Mouse (Mus musculus): ENCODE data around the gene Il2rg. TPM values are rescaled to one million over a fixed set of nuclear protein-coding genes. Genes with fewer than 3 reads are reported as not detected.

The Il2rg gene
- 556 to 625 TPM (median 571 TPM) in 4 replicates for total RNA-seq (2023)

DNA sequence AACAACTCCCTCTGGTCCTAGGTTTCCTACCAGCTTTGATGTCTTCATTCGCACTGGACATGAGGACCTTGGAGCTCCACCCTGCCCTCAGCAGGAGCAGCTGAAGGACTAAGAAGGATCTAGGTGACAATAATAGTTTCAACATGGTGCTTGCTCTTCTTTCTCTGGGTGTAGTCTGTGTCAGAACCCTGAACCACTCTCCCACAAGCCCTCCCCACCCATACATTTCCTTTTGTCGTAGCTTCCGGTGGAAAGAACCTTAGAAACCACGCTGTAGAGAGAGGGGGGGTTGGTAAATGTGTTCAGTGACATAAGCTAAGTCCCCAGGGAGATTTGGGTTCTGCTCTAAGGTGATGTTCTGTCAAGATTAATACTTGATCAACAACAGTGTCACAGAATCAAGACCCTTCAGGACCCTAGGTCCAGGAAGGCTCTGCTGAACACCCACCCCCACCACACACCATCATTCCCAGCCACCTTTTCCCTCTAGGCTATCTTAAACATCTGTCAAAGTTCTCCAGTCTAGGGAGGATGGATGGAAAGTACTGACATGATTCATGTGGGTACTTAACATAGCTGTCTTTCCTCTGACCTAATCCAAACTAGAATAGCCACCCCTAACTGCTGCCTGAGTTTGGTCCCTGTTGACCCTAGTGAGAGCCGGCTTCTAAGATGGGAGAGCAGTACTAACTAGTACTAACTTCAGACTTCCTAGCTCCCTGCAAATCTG is at the start of gene Il2rg:
Il2rg (minus strand) TSS at position 231 of the 730 bp plus-strand sequence.

DNA sequence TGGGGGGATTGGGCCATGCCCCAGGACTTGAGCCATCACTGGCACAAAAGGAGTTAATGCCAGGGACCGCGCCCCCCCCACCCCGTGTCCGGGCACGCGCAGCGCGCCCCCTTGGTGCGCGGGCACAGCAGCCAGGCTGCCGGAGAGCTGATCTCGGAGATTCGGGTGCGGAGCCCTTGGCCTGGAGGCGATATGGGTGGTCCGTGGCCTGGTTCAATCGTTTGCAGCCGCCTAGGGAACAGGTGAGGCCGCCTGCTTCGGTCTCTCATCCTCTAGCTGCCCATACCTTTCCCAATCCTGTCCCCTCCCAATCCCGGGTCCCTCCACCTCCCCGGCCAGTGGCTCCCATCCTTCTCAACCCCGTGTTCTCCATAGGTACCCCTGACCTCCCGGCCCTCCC is 31.0 kb upstream of the Il2rg start, which contains the start of gene Nlgn3:
Nlgn3 (plus strand) TSS at position 114 of the 400 bp plus-strand sequence.

DNA sequence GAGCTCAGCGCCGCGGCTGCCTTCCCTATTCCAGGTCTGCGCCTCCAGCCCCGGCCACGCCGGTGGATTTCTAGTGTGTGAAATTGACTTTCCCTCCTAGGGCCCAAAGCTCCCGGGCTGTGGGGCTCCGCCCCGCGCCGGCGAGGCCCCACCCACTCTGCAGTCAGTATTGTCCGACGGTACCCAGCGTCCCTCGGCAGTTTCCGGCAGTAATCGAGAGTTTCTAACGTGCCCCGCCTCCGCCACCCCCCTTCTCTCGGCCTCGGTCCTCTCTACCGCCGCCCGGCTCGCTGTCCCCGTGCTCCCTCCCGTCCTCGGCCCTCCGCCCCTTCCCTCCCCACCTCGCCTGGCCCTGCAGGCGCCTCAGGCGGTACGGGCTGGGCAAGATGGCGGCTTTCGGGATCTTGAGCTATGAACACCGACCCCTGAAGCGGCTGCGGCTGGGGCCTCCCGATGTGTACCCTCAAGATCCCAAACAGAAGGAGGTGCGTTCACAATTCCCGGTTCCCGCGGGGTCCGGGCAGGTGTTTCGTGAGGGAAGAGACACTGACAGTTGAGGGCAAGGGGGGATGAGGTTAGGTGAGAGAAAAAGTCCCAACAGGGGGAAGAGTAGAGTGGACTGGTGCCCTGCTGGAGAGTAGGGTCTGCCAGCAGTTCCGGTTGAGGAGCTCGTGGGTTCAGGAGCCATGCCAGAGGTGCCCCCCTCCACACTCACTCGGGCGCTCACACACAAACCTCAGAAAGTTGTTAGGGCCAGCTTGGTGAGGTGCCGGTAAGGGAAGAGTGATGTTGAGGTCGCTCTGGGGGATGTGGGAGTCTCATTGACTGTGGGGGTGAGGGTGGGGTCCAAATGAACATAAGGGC is 6.1 kb upstream of the Il2rg start, which contains the start of gene Med12:
Med12 (plus strand) TSS at position 156 of the 864 bp plus-strand sequence.

DNA sequence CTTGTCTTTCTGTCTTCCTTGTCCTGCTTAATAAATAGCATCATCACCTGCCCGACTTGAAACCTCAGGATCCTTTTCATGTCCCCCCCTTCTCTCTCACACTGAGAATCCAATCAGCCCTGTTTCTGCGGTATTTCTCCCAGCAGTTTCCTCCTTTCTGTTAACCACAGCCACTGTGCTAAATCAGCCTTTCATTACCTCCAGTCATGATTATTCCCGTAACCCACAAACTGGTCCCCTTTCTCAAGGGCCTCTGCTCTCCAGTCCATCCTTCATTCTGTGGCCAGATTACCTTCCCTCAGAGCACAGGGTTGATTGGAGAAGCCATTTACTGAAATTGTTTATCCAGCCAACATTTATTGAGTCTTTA is 685 bp upstream of the Il2rg start, which contains the start of gene Gm20489:
Gm20489 (minus strand) TSS at position 269 of the 370 bp plus-strand sequence.

DNA sequence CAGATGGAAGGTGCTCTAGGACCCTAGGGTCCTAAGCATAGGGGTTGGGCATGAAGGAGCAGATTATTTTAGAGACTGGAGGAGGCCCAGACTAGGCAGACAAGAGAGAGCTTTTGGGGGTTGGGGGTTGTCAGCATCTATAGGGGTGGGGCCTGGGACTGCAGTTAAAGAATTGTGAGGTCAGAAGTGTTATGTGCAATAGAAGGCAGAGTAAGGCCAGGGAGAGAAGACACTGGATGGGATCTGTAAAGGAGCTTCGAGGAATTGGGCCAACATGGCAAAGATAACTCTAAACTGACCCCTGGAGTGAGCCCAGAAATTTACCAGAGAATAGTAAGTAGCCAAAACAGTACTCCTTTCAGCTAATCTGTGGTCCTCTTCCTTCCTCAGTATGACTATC is 4.2 kb downstream of the Il2rg start, which contains the start of gene Gm614:
Gm614 (minus strand) TSS at position 101 of the 400 bp plus-strand sequence.

DNA sequence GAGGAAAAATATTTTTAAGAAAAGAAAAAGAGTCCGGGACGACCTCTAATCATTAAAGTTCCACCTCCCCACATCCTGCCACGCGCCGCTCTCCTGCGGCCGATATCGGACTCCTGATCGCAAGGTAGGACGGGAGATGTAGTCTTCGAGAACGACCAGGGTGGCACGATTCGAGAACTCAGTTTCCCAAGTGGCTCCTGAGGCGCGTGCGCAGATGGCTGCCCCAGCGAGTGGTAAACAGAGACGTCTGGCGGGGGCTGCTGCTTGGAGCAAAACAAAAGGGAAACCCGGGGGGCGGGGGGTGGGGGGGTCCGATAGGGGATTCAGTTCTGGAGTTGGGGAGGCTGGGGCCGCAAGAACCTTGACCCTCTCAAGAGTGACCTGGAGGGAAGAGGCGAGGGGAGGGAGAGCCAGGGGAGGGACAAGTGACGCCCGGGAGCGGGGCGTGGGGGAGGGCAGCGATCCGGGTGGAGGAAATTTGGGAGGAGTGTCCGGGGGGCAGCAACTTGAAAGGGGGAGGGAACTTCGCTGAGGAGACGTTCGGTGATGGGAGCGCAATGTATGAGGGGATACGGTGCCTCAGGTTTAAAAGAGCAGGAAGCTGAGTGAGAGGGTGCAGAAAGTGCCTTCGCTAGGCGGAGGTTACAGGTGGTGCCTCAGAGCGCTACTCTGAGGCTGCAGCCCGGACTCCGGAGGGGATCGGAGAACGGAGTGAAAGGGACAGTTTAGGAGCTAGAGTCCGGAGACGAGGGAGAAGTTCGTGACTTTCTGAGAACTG is 13.9 kb downstream of the Il2rg start, which contains the start of gene Foxo4:
Foxo4 (plus strand) TSS at position 577 of the 778 bp plus-strand sequence.

DNA sequence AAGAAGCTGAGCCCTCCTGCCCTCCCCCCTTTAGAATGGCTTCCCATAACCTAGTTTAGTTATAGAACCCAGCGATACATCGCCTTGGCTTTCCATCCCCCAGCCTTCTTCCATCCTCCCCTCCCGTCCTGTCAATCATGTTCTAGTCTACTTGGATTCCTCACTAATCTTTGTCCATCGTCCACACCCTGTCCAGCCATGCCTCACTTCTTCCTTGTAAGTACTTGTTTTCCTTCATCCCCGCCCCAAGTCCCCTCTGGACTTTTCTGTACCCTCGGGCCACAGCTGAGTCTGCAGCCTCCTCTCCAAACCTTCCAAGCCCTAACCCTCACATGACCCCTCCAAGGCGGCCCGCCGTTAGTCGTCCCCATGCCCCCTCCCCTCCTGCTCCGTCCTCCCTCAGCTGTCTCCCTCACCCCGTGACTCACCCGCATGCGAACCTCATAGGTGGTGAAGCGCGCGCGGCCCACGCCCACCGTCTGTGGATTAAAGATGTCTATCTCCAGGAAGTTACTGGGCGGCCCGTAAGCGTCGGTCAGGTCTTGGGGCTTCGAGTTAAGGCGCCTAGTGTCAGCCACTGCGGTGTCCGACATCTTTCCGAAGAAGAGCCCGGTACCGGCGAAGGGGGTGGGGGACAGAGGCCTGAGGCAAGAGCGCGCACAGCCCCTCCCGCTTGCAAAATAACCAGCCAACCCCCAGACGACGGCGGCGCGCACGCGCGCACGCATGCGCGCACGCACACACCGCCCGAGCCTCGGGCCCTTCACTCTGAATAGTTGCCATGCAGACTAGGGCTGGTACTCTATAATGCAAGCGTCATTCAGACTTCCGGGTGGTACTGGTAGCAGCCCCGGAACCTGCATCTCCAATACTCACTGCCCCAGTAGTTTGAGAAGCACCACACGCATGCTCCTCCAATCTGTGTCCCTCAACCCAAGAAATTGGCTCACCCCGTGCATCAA is 45.9 kb downstream of the Il2rg start, which contains the start of gene Snx12:
Snx12 (minus strand) TSS at position 730 of the 962 bp plus-strand sequence.

Other genes starting within 250 kb of the Il2rg start
- gene Tex11, start 208.6 kb downstream of the Il2rg start, total RNA-seq (2023): 0.18 TPM in 1 of 4 replicates, not detected in the others
- 0.43 to 0.86 TPM (median 0.80 TPM) in 3 of 4 replicates, not detected in the other for gene Slc7a3, start 182.2 kb downstream of the Il2rg start, total RNA-seq (2023)
- 36.5 to 51.4 TPM (median 45.7 TPM) in 4 replicates for gene Snx12, start 45.7 kb downstream of the Il2rg start, total RNA-seq (2023)
- gene Foxo4, start 13.7 kb downstream of the Il2rg start, total RNA-seq (2023): 30.8 to 35.3 TPM (median 33.3 TPM) in 4 replicates
- 60.8 to 73.3 TPM (median 71.7 TPM) in 4 replicates for gene Gm614, start 4.3 kb downstream of the Il2rg start, total RNA-seq (2023)
- gene Gm20489, start 768 bp upstream of the Il2rg start, total RNA-seq (2023): not detected in 4 replicates
- gene Med12, start 5.8 kb upstream of the Il2rg start, total RNA-seq (2023): 165 to 200 TPM (median 175 TPM) in 4 replicates
- 0.48 to 1.6 TPM (median 0.58 TPM) in 3 of 4 replicates, not detected in the other for gene Nlgn3, start 30.9 kb upstream of the Il2rg start, total RNA-seq (2023)
- not detected in 4 replicates for gene Gjb1, start 108.1 kb upstream of the Il2rg start, total RNA-seq (2023)
- 35.5 to 39.5 TPM (median 38.5 TPM) in 4 replicates for gene Zmym3, start 152.6 kb upstream of the Il2rg start, total RNA-seq (2023)
- gene Nono, start 161.1 kb upstream of the Il2rg start, total RNA-seq (2023): 210 to 256 TPM (median 212 TPM) in 4 replicates
- 0.60 to 2.4 TPM (median 1.6 TPM) in 4 replicates for gene Itgb1bp2, start 180.8 kb upstream of the Il2rg start, total RNA-seq (2023)